Mouse (Mus musculus) lung, postnatal 0 days (tissue): Measurements from ENCODE around the gene Rem2.

Source experiments
- CTCF ChIP-seq: IDR thresholded peaks from 2 replicates; pipeline ENCODE4 v1.5.1; 2016; ENCODE audit warnings: antibody characterized with exemption, mild to moderate bottlenecking
- EP300 ChIP-seq: IDR thresholded peaks from 2 replicates; pipeline ENCODE4 v1.6.1; 2016; ENCODE audit warnings: antibody characterized with exemption, mild to moderate bottlenecking, control low read depth

- TF ChIP-seq CTCF (no peak), EP300 (no peak)
These were observed 25.5 kb downstream of the Rem2 start for GRCm38 (mm10) chr14:54501365-54501764.
